Comparison of ENCODE assay signal across 22 mouse cellular contexts in the genomic region with DNA sequence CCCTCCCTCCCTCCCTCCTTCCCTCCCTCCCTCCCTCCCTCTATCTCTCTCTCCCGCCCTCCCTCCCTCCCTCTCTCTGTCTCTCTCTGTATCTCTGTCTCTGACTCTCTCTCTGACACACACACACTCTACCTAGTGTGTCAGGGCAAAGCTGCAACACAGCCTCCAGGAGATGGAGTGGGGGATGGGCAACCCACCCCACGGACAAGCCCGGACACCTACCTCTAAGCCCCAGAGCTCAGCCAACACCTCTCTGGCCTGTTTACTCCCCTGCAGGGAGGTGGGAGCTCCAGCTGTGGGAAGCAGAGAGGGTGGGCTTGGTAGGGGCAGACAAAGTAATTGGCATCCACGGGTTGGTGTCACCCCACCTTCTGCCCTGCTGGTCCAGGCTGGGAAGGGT.
DNase-seq lines count a peak whose midpoint lies in the region; ATAC-seq and TF ChIP-seq lines count a peak whose summit lies in the region.
"Had no signal": no experiment of that assay in that cellular context is flagged by ENCODE, and none has a peak within 500 bp of the region (broad histone marks: within the 10 kb centered on the region; RNA-seq: fewer than 3 reads in every experiment).

No protein-coding gene starts in this region.

- intact Hi-C loops in left cerebral cortex, postnatal 25 days (cut with DNase I): no loop called here

- no peak overlapping the region for H3K4me2 ChIP-seq in forebrain, embryonic 14.5 days (ENCODE audit: low read length)
- H3K4me2 ChIP-seq: embryonic facial prominence, embryonic 12.5 days; forebrain, embryonic 12.5 days; forebrain, embryonic 15.5 days had no signal

- 43% methylated on average over 3 of the region's 4 CpGs for WGBS in forebrain, embryonic 10.5 days
- WGBS in forebrain, embryonic 14.5 days: 40% methylated on average over 3 of the region's 4 CpGs

- H3K27me3 ChIP-seq in forebrain, embryonic 10.5 days (ENCODE audit: poor library complexity, severe bottlenecking): peaks cover 72% of the 10 kb centered on the region
- H3K27me3 ChIP-seq in forebrain, embryonic 14.5 days (replicated peaks; ENCODE audit: control insufficient read depth, insufficient read depth, low read length): peaks cover 22% of the 10 kb centered on the region

- ATAC-seq in forebrain, embryonic 14.5 days: no peak
- ATAC-seq: CD4-positive, CD25-positive, alpha-beta regulatory T cell, adult 4 months; forebrain, embryonic 15.5 days; forebrain, postnatal 0 days had no signal

- H3K36me3 ChIP-seq in forebrain, embryonic 10.5 days (replicated peaks): no peaks in the 10 kb centered on the region
- H3K36me3 ChIP-seq in forebrain, embryonic 14.5 days (ENCODE audit: control insufficient read depth, insufficient read depth, low read length): no peaks in the 10 kb centered on the region
- no peaks in the 10 kb centered on the region for H3K36me3 ChIP-seq in ES-E14 (ENCODE audit: control insufficient read depth, insufficient read depth, low read length, poor library complexity, severe bottlenecking)
- H3K36me3 ChIP-seq: embryonic facial prominence, embryonic 10.5 days; embryonic facial prominence, embryonic 12.5 days; forebrain, embryonic 12.5 days; forebrain, embryonic 15.5 days had no signal

- no peak overlapping the region for H3K4me3 ChIP-seq in forebrain, embryonic 10.5 days
- H3K4me3 ChIP-seq in forebrain, embryonic 14.5 days (ENCODE audit: low read depth, low read length): no peak overlapping the region
- no peak overlapping the region for H3K4me3 ChIP-seq in ES-E14 (ENCODE audit: insufficient read depth in 1 of 2, low read depth in 1 of 2, low read length in 2 of 2, poor library complexity in 1 of 2, severe bottlenecking in 1 of 2)
- H3K4me3 ChIP-seq: embryonic facial prominence, embryonic 10.5 days; embryonic facial prominence, embryonic 12.5 days; forebrain, embryonic 12.5 days; forebrain, embryonic 15.5 days had no signal

- no peak for DNase-seq in forebrain, embryonic 10.5 days (ENCODE audit: extremely low spot score, low spot score)
- no peak for DNase-seq in forebrain, embryonic 14.5 days (ENCODE audit: low spot score)
- peak; percentile 26 for DNase-seq in ES-E14 (ENCODE audit: low read depth, low spot score)
- DNase-seq in R1 (ENCODE audit: low read depth, low spot score): peak; percentile 31
- DNase-seq in T-cell, adult 2 months (ENCODE audit: low spot score): no peak
- no peak for DNase-seq in adrenal gland, adult 8-10 months
- DNase-seq in left cerebral cortex, postnatal 25 days (ENCODE audit: low spot score in 2 of 2): no peak
- DNase-seq: adrenal gland, adult 2 months; adrenal gland, postnatal 14 days; adrenal gland, postnatal 36 days; B cell, adult 2 months; cerebellum, adult 11-12 months; cerebellum, adult 2 months; cerebellum, adult 9-10 months; cerebellum, postnatal 10 days; cerebellum, postnatal 25 days; forebrain, postnatal 0 days had no signal

- no peaks in the 10 kb centered on the region for H3K9me3 ChIP-seq in forebrain, embryonic 10.5 days
- H3K9me3 ChIP-seq in forebrain, embryonic 14.5 days (replicated peaks; ENCODE audit: control insufficient read depth, low read length): no peaks in the 10 kb centered on the region
- H3K9me3 ChIP-seq in ES-E14 (ENCODE audit: control insufficient read depth, insufficient read depth, low read depth, low read length): no peaks in the 10 kb centered on the region
- H3K9me3 ChIP-seq: embryonic facial prominence, embryonic 10.5 days; embryonic facial prominence, embryonic 12.5 days; forebrain, embryonic 12.5 days; forebrain, embryonic 15.5 days had no signal

- H3K9ac ChIP-seq in forebrain, embryonic 14.5 days (ENCODE audit: low read length): no peak overlapping the region
- H3K9ac ChIP-seq in ES-E14 (ENCODE audit: insufficient read depth, low read depth, low read length, poor library complexity, severe bottlenecking): no peak overlapping the region
- H3K9ac ChIP-seq: embryonic facial prominence, embryonic 12.5 days; forebrain, embryonic 12.5 days; forebrain, embryonic 15.5 days; forebrain, postnatal 0 days had no signal

- 0 out of 2 replicates have a peak overlapping the region, but pooled peaks have one; percentile 40 for H3K27ac ChIP-seq in forebrain, embryonic 10.5 days
- H3K27ac ChIP-seq in forebrain, embryonic 14.5 days (ENCODE audit: low read depth, low read length): no peak overlapping the region
- H3K27ac ChIP-seq in ES-E14 (ENCODE audit: insufficient read depth, low read depth, low read length, poor library complexity, severe bottlenecking): peak overlapping the region; percentile 10; the same call in 1 of the 2 replicates
- H3K27ac ChIP-seq: embryonic facial prominence, embryonic 10.5 days; embryonic facial prominence, embryonic 12.5 days; forebrain, embryonic 12.5 days; forebrain, embryonic 15.5 days had no signal

- peaks cover 53% of the 10 kb centered on the region for H3K4me1 ChIP-seq in forebrain, embryonic 10.5 days
- peaks cover 22% of the 10 kb centered on the region for H3K4me1 ChIP-seq in forebrain, embryonic 14.5 days (ENCODE audit: control insufficient read depth, insufficient read depth, low read length)
- peaks cover 11 to 16% of the 10 kb centered on the region in 2 experiments; a peak in 3 of 4 replicates for H3K4me1 ChIP-seq in ES-E14 (ENCODE audit: control insufficient read depth in 2 of 2, insufficient read depth in 2 of 2, low read length in 2 of 2, poor library complexity in 1 of 2)
- H3K4me1 ChIP-seq: embryonic facial prominence, embryonic 12.5 days had no signal

- in situ Hi-C loops in ES-E14 (cut with MboI; ENCODE audit: low sequenced_read_pairs in 2 of 2, unreplicated experiment in 2 of 2): loop anchor here in 1 of 2 experiments (10.0 kb wide), 1 partner anchor 110 kb away; a partner anchor contains a TSS

TF ChIP-seq in ES-E14, 5 proteins besides CTCF, POLR2A, EP300 and RAD21:
- TF ChIP-seq ZC3H11A (IDR thresholded peaks at IDR 0.05; ENCODE audit: borderline replicate concordance, low read depth, low read length) (no peak), ZNF384 (IDR thresholded peaks at IDR 0.05; ENCODE audit: low read depth, low read length) (no peak), MAFK (IDR thresholded peaks at IDR 0.05; ENCODE audit: insufficient read depth, low read depth, low read length) (no peak), CHD2 (IDR thresholded peaks at IDR 0.05; ENCODE audit: low read depth, low read length) (no peak), HCFC1 (IDR thresholded peaks at IDR 0.05; ENCODE audit: borderline replicate concordance, insufficient read depth, low read length) (no peak)

Comparison
In these comparisons a context has a peak if more than half of its experiments do, and no peak if none do; other contexts are left out.
1. DNase-seq: peak in ES-E14 (single experiment) and R1 (single experiment); none in forebrain, embryonic 10.5 days (single experiment), forebrain, embryonic 14.5 days (single experiment), T-cell, adult 2 months (single experiment), adrenal gland, adult 8-10 months (single experiment) and left cerebral cortex, postnatal 25 days (0 of 2).